Mouse (Mus musculus) adrenal gland, postnatal 4 days (tissue): Measurements from ENCODE around the gene Gas6. TPM values are rescaled to one million over a fixed set of nuclear protein-coding genes. Genes with fewer than 3 reads are reported as not detected.

Experiments
- DNase-seq, 2 experiments: peaks; one replicate each; pipeline ENCODE4 v3.0.0; 2021 to 2022; ENCODE audit warnings: low spot score in 2 of 2, mixed read lengths in 2 of 2
- long read RNA-seq, 2 experiments: library from polyadenylated mRNA; stranded (forward); transcript quantifications; one replicate each; pipeline ENCODE4 v2.0.0; 2021
- total RNA-seq, 2 experiments: library from RNA; stranded (reverse); gene quantifications; 2 replicates each; pipeline ENCODE4 v1.2.3; 2021

The Gas6 gene
- 100 to 1,000 TPM; 158 to 160 TPM for total RNA-seq
- long read RNA-seq, experiment 1, transcript Gas6-201 (15 exons, 2,548 nt) = major isoform, 130 of 167 reads
- long read RNA-seq, experiment 1, partial matches to known transcripts = 31 of 167 reads
- long read RNA-seq, experiment 1, other reads (novel, unspliced or antisense) = 6 of 167 reads
- long read RNA-seq, experiment 2, transcript Gas6-201 (15 exons, 2,548 nt) = major isoform, 259 of 310 reads
- long read RNA-seq, experiment 2, partial matches to known transcripts = 34 of 310 reads
- long read RNA-seq, experiment 2, other reads (novel, unspliced or antisense) = 17 of 310 reads

DNA sequence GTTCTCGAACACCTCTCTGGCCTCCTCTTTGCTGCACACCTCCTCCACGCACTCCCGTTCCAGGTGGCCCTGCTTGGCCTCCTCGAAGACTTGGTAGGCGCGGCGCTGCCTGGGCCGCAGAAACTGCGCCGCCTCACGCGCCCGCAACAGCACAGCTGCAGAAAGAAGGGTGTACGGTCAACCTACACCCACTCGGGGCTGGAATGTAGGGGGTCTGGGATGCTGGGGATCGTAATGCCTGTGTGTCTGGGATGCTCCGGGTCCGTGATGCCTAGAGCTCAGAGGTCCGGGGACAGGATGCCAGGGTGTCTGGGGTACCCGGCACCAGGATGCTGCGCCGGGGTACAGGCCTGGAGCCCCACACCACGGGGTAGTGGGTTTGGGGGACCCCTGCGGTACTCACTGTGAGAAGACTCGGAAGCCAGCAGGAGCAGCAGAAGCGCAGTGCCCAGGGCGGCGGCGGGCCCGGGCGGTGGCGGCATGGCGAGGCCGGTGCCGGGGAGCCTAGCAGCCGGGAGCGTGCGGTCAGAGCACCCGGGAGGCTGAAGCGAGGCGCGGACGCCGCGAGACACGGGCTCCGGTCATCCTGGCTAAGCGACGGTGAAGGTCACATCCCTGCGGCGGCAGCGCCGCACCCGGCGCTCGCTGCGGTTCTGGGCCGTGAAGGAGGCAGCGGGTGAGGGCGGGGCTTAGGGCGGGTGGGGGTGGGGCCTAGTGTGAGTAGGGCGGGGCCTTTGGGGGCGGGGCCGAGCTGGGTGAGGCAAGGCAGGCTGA, at the start of gene Gas6:
TSS of gene Gas6 (minus strand) at position 633 of the 774 bp plus-strand sequence.
- no peak for DNase-seq

DNA sequence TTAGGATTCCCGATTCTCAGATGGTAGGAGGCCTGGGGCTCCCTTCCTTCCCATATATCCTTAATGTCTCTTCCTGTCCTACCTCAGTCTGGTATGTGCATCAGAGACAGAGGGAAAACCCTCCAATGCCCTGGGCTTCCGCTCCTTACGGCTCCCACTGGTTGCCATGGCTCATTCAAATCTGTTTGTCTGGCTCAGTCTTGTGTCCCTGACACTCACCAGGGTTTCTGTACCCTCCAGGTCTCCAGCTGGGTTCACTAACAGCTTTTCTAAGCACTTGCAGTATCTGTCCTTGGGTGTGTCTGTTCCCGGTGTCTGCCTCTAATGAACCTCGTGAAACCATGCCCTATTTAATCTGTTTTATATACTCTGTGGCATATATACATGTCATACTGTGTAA, 47.2 kb upstream of the Gas6 start:
- no peak for DNase-seq

DNA sequence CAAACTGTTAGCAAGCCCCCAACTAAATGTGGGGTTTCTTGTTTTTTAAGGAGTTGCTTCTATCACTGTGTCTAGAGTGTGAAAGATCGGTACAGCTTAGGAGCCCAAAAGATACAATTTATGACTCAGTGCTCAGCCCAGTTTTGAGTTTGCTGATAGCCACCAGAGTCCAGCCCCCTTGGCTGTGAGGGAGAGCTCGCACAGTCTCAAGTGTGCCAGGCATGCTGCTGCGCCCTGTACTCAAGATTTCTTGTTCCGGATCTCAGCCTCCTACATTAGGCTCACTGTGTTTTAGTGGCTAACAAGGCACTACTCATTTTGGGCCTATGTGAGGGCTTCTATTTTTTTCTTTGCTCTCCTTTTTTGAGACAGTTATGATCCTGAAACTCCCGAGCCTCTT, 45.8 kb upstream of the Gas6 start:
- no peak for DNase-seq

DNA sequence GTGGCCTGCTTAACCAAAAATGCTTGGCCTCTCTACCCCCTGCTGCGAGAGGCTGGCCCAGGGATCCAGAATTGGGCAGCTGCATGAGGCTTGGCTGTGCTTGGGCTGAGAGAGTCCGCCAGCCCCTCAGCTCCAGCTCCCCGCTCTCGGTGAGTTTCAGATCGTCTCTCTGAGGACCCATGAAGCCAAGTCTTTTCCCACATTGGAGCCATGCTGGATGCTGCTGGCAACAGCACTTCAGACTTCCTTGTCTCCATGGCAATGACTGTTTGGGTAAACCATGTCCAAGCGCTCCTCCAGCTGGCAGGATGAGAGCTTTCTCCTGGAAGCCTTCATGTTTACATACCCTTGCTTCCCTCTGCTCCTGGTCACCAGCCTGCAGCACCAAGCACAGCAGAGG, 44.5 kb upstream of the Gas6 start:
- no peak for DNase-seq

DNA sequence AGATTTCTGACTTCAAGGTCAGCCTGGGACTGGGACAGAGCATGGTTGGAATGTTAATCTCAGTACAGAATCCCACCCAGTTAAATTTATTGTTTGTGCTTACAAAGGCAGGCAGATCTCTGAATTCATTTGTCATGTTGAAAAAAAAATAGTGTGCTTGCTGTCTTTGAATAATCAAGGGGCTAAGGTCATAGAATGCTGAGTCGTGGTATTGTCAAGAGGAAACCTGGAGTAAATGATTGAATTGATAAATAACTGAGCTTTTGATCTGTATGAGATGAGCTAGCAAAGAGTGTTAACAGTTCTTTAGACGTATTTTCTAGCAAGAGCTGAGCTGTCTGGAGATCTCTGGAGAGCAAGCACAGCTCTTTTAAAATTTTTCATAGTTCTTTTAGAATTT, 42.8 kb upstream of the Gas6 start:
- no peak for DNase-seq

DNA sequence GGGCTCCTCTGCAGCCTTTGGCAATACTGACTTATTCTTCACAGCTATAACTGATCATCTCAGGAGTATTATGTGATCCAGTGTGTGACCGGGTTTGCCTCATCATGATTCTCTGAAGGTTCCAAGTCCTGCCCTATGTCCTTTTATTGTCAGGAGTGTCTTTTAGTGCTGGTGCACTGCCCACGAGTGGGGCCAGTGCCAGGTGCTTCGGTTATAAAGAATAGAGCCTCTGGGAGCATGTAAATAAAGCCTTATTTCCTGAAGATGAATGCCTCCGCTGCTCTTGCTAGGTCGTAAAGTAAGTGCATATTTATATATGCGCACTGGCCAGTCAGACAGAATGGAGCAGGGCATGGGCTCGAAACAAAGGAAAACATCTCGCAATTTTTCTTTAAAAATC, 38.8 kb upstream of the Gas6 start:
- no peak for DNase-seq

DNA sequence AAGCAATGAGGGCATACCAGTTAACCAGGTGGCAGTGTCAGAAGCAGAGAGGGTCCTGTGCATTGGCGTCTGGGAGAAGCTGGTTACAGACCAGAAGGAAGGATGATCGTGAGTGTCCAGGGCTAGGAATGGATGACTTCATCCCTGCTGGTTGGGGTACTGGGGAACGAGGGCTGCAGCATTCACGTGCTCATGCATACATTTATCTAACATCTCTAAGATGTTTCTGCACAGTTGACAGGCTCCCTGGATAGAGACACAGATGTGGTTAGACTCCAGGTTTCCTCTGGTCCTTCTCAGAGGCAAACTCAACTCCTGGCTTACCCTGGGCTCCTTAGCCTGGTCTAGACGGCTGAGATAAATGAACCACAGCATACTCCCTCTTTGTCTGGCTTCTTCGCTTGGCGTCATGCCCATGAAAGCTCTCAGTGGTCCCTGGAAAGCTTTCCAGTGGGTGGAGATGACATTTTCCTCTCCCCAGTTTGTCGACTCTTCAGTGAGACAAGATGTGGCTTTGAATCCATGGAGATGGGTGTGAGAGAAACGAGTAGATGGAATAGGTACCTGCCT, 37.4 kb upstream of the Gas6 start:
- no peak for DNase-seq

DNA sequence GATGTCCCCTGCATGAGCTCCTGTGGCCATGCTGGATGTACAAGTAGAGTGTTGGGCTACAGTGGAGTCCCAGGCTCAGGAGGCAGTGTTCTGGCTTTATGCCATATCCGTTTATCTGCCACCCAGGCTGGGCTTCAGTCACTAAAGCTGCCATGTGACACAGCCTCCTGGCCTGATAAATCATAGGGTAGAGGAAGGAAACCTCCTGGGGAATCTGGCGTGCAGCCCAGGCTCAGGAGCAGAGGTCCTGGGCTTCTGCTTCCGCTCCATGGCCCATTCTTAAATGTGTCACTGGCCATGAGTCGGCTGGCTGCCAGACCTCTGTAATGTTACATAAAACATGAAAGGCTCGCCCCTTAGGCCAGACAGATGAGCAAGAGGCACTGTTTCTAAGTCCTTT, 36.7 kb upstream of the Gas6 start:
- DNase-seq = peak; percentile 52 to 72

DNA sequence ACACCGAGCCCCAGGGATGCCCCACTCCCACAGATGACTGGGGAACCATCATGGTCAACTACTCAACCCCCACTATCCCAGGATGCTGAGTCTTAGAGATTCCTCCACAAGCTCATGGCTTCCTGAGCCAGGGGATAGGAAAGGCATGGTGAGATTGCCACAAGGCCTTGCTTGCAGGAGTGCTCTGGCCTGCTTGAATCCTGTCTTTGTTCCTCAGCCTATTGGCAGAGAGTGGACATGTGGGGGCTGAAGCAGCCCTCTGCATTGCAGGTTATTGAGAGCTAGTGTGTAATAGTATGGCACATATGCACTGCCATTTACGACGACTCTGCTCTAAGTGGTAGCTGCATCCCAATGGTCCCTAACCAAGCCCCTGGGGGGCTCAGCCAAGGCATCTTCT, 36.1 kb upstream of the Gas6 start:
- DNase-seq = no peak

DNA sequence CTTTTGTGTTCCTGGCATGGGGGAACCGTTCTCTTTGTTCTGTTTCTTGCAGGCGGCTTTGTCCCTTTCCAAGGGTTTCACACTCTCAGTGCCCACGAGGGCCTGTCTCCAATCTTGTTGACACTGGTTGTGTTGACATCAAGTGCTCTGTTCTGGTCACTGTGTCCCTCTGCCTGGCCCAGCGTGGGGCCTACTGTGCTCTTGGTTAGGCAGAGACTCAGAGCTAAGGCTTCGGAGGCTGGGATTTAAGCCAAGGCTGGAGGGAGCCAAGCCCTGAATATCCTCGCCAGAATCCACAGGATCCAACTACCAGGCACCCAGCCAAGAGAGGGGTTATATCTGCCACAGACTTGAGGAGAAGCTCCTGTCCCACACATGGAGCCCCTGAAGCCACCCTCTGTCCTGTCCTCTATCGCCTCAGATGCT, 35.6 kb upstream of the Gas6 start:
- no peak for DNase-seq

DNA sequence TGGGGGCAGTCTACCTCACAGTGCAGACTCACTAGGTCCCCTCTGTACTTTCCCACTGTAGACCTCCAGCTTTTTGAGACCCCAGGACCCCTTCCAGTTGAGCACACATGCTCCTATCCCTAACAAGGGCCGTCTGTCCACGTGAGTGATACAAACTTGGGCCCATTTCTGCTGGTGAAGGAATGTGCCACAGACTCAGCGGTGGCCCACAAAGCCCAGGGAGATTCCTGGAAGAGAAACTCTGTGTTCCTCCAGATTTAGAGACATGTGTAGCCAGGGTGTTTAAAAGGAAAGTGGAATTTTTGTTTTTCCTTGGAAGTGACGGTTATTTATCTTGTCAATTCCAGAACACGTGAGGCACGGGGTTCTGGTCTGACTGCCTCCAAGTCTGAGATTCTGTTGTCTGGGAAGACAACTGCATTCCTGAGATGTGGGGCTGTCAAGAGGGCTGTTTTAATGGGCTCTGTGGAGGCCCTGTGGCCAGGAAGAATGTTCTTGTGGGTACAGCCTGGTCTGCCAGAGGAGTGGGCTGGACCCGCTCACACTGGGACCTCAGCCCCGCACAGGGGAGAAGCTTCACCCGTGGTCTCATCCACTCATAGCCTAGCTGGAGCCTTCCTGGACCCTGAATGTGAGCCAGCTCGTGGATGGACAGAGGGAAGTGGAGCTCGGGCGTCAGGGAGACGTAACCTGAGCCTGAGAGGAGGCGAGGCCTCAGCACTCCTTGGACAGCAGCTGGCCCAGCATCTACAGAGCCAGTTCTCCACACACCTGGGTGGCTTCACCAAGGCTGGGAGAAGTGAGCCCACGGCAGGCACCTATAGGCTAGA, 34.9 kb upstream of the Gas6 start:
- DNase-seq = no peak

DNA sequence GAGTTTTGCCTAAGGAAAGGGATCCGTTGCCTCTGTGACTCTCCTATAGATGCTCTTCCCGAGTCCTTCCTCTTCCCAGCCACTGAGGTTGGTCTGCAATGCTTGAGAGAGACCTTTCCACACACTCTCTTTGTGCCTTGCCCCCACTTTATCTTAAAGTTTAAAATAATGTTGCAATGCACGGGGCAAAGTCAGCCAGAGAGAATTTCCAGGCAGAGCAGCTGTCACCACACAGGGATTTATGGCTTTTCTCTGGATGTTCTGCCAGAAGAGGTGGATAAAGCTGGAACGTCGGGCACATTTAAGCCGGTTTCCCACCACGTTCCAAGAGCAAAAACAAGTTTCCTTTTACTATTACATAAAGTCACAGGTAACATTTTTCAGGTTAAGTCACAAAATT, 27.1 kb upstream of the Gas6 start:
- no peak for DNase-seq

DNA sequence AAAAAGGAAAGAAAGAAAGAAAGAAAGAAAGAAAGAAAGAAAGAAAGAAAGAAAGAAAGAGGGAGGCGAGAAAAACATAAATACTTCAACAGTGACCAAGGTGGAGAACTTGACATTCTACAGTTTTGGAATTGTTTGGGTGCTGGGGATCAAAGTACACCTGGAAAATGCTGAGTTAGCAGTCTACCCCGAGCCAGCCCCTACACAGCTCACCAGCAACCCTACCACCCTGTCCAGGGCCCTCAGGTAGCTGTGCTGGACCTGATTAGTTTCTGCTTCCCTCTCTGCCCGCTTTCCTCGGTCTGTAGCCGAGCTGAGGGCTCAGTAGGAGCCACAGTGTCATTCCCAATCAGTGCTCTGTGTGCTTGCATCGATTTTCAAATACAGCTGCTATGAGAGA, 26.1 kb upstream of the Gas6 start:
- no peak for DNase-seq

DNA sequence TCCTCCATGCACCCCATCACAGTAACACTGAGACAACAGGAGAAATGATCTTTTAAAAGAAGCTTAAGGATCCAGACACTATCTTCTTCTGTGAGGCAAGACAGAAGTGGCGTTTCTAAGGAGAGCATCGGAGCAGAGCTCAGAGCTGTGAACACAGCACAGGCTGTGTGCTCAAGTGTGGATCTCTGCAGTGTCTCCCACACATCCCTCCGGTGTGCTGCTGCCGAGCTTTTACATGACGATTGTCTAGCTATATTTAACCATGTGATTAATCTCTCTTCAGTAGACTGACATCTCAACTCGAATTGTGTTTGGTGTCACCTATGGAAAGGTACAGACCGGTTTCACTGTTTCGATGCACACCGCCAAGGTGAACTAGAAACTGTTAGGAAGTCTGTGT, 25.2 kb upstream of the Gas6 start:
- DNase-seq = no peak

DNA sequence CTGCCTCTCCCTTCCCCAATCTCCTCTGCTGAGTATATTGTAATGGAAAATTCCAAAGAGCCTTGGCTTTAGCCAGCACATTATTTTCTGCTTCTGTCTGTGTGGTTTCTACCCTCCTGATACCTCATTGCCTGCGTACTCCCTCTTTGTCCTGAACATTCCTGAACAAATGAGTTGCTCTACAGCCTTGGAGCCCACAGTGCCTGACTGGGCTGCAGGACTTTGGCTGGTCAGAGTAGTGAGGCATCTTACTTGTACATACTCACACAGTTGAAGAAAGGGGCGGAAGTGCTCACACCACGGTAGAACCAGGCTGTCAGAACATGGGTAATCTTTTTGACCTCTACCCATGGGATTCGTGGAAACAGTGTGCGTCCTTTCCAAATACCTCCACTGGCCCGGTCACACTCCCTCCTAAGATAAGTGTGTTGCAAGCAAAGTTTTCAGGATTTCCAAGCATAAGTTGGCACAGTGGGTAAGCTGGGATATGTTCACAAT, 23.0 kb upstream of the Gas6 start:
- DNase-seq = no peak

DNA sequence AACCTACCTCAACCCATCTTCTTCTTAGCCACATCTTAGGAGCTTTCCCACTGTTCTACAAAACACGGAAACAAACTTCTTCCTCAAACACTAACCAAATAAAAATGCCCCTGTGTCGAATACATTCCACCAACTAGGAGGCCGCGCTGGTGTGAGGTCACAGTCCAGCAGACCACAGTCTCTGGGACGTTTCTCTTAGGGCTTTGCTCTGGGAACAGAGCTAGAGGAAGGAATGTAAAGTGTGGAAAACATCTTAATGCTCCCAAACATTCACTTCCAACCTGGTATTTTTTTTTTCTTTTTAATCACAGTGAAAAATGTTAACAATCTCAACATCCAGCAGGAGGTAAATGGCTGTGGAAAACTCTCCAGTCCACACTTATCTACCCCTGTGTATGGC, 22.4 kb upstream of the Gas6 start:
- no peak for DNase-seq

DNA sequence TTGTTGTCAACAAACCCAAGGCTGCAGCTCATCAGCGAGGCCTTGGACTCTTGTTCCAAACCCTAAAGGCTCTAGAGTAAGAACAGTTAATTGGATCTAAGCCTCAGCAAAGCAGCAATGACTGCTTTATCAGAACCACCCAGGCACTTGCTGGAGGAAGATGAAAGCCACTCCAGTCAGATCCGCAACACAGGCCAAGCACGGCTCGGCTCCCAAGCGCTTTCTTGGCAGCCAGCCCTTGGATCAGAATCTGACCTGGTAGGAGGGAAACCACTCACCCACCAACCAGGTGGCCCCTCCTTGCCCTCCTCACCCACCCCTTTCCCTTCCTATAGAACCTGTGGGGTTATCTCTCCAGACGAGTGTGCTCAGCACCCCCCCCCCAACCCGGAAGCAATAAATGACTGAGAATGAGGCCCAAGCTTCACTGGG, 21.7 kb upstream of the Gas6 start:
- no peak for DNase-seq

DNA sequence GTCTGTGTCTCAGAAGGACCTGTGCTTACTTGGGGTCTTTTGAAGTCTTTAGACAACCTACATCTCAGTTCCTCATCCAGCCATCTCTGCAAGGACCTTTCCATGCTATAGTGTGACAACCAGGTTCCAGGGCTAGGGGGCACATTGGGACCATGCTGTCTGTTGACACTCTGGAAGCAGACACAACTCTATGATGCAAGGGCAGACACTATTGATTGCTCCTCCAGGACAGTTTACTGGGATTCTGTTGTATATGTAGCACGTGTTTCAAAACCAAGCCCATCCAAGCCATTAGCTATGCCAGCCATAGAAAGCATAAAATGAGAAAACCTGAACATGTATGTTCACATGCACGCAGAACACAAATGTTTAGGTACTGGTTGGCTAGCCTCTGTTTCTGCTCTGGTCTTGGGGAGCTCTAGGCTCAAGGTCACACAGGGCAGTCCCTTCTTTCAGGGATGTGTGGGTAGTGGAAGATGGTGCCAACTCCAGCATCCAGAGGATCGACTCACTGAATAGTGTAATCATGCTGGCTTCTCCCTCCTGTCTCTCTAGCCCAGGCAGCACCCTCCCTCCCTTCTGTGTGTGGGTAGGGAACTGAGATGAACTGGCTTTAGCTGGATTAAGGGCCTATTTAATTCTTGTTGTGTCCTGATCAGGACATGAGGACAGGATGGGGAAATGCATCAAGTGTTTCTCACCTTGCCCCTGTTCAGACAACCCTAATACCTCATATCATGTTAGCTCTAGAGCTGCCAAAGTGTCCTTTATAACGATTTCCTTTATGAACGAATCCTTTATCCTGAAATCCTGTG, 19.5 kb upstream of the Gas6 start:
- no peak for DNase-seq

DNA sequence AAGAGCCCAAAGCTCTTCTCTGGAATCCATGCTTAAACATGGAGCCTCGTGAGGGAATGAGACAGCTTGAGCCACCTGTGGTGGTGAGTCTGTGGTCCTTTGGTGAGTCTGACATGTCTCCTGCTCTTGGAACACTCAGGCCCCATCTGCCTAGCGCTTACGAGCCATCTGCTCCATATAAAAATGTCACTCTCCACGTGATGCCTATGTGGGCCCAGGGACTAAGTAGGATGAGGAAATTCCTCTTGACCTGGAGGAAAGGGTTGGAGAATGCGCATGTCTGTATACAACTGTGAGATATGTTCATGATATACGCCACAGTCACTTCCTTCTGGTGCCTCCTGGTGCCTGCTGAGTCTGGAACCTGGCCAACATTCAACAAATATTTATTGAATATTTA, 18.4 kb upstream of the Gas6 start:
- DNase-seq = no peak

DNA sequence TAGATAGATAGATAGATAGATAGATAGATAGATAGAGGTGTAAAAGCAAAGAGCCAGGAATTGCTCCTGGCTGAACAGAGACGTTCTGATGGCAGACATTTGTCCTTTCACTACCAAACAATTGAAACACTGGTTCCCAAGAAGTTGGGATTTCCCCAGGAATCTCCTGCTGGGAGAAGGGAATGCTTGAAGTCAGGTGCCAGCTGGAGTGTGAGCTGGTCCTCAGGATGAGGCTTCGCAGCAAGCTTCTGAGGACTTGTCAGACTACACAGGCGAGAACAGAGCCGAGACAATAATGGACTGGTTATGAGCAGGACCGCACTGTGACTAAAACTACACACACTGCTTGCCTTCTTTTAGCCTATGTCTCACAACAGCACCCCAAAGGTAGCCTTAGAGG, 17.7 kb upstream of the Gas6 start:
- no peak for DNase-seq
